Mouse (Mus musculus): Measurements from ENCODE around the gene Itprid2. TPM values are rescaled to one million over a fixed set of nuclear protein-coding genes. Genes with fewer than 3 reads are reported as not detected.

Itprid2 gene
- total and polyA plus RNA-seq, 3 experiments, result 12.5 to 62.8 (median 40.6) TPM

GRCm38 (mm10) chr2:79618614-79619568 is 16.3 kb upstream of the Itprid2 start:
- Histone ChIP-seq H3K4me1 (ENCODE audit: insufficient read depth, low read depth, low read length) (peaks cover 16% of the 10 kb centered on the region), H3K9me3 (replicated peaks) (no peaks in the 10 kb centered on the region), H3K27me3 (ENCODE audit: insufficient read depth, low read length) (no peaks in the 10 kb centered on the region), H3K4me3 (ENCODE audit: low read depth, low read length) (no peak overlapping the region), H3K36me3 (replicated peaks) (no peaks in the 10 kb centered on the region)
- DNase-seq (ENCODE audit: low spot score) (no peak), ATAC-seq (ENCODE audit: extremely low read depth, insufficient number of reproducible peaks, low FRiP score, poor library complexity, severe bottlenecking) (peak; percentile 69)
- TF ChIP-seq POLR2AphosphoS5 (IDR thresholded peaks at IDR 0.05; ENCODE audit: insufficient replicate concordance, low read depth, low read length), result no peak
- no peak for TF ChIP-seq CTCF (IDR thresholded peaks at IDR 0.05; ENCODE audit: low read depth, low read length)
- TF ChIP-seq GATA1 (IDR thresholded peaks at IDR 0.05; ENCODE audit: borderline replicate concordance, low read length), result no peak
- no peak for TF ChIP-seq GATA2 (IDR thresholded peaks at IDR 0.05; ENCODE audit: borderline replicate concordance, low read depth, low read length)
- TF ChIP-seq TAL1 (conservative IDR thresholded peaks at IDR 0.05; ENCODE audit: low read depth, low read length), result no peak

GRCm38 (mm10) chr2:79623256-79623655 is 11.9 kb upstream of the Itprid2 start:
- H3K9me3 ChIP-seq (replicated peaks), result no peaks in the 10 kb centered on the region
- no peaks in the 10 kb centered on the region for H3K27me3 ChIP-seq (ENCODE audit: insufficient read depth, low read length)
- no peaks in the 10 kb centered on the region for H3K36me3 ChIP-seq (replicated peaks)
- ATAC-seq (ENCODE audit: extremely low read depth, insufficient number of reproducible peaks, low FRiP score, poor library complexity, severe bottlenecking) (no peak), DNase-seq (ENCODE audit: low spot score) (no peak)
- no peak overlapping the region for H3K4me3 ChIP-seq (ENCODE audit: low read depth, low read length)
- peaks cover 18% of the 10 kb centered on the region for H3K4me1 ChIP-seq (ENCODE audit: insufficient read depth, low read depth, low read length)
- TF ChIP-seq CTCF (IDR thresholded peaks at IDR 0.05; ENCODE audit: low read depth, low read length) (no peak), GATA2 (IDR thresholded peaks at IDR 0.05; ENCODE audit: borderline replicate concordance, low read depth, low read length) (no peak), TAL1 (conservative IDR thresholded peaks at IDR 0.05; ENCODE audit: low read depth, low read length) (no peak), GATA1 (IDR thresholded peaks at IDR 0.05; ENCODE audit: borderline replicate concordance, low read length) (no peak), POLR2AphosphoS5 (IDR thresholded peaks at IDR 0.05; ENCODE audit: insufficient replicate concordance, low read depth, low read length) (no peak)

DNA sequence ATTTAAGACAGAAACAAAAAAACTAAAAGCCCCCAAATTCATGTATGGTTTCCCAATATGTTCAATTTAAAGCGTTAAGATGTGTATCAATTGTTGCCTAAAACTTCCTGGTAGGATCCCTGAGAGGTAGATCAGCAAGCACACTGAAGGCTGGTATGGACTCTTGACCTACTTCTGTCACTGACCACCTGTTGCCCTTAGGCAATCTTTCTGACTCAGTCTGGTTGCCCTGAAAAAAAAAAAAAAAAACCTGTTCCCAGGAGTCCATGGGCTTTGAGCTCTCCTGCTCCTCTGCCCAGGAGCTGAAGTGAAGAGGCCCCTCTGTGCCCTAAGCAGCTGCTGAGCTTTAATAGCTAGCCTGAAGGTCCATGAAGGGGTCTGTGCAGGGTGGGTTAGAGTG is 7.5 kb upstream of the Itprid2 start:
- no peak for ATAC-seq (ENCODE audit: extremely low read depth, insufficient number of reproducible peaks, low FRiP score, poor library complexity, severe bottlenecking)
- TF ChIP-seq GATA1 (IDR thresholded peaks at IDR 0.05; ENCODE audit: borderline replicate concordance, low read length) (no peak), CTCF (IDR thresholded peaks at IDR 0.05; ENCODE audit: low read depth, low read length) (no peak), GATA2 (IDR thresholded peaks at IDR 0.05; ENCODE audit: borderline replicate concordance, low read depth, low read length) (no peak)
- Histone ChIP-seq H3K36me3 (replicated peaks) (no peaks in the 10 kb centered on the region), H3K27me3 (ENCODE audit: insufficient read depth, low read length) (0 out of 2 replicates have a peak, but pooled peaks cover 4% of the 10 kb centered on the region), H3K4me3 (ENCODE audit: low read depth, low read length) (no peak overlapping the region), H3K4me1 (ENCODE audit: insufficient read depth, low read depth, low read length) (peaks cover 8% of the 10 kb centered on the region), H3K9me3 (replicated peaks) (no peaks in the 10 kb centered on the region)
- DNase-seq (ENCODE audit: low spot score), result no peak

- Histone ChIP-seq H3K4me1 (ENCODE audit: insufficient read depth, low read depth, low read length) (peaks cover 6% of the 10 kb centered on the region), H3K36me3 (replicated peaks) (no peaks in the 10 kb centered on the region), H3K4me3 (ENCODE audit: low read depth, low read length) (no peak overlapping the region), H3K27me3 (ENCODE audit: insufficient read depth, low read length) (0 out of 2 replicates have a peak, but pooled peaks cover 4% of the 10 kb centered on the region), H3K9me3 (replicated peaks) (no peaks in the 10 kb centered on the region)
- ATAC-seq (ENCODE audit: extremely low read depth, insufficient number of reproducible peaks, low FRiP score, poor library complexity, severe bottlenecking), result no peak
- DNase-seq (ENCODE audit: low spot score), result no peak
- TF ChIP-seq TAL1 (conservative IDR thresholded peaks at IDR 0.05; ENCODE audit: low read depth, low read length), result no peak
Observed at GRCm38 (mm10) chr2:79630231-79630630, 4.9 kb upstream of the Itprid2 start.

- Histone ChIP-seq H3K9me3 (replicated peaks) (no peaks in the 10 kb centered on the region), H3K4me3 (ENCODE audit: low read depth, low read length) (peak overlapping the region; percentile 98), H3K4me1 (ENCODE audit: insufficient read depth, low read depth, low read length) (peaks cover 21% of the 10 kb centered on the region), H3K27me3 (ENCODE audit: insufficient read depth, low read length) (no peaks in the 10 kb centered on the region), H3K36me3 (replicated peaks) (peaks cover 26% of the 10 kb centered on the region)
- TF ChIP-seq POLR2AphosphoS5 (IDR thresholded peaks at IDR 0.05; ENCODE audit: insufficient replicate concordance, low read depth, low read length), result no peak
- no peak for TF ChIP-seq TAL1 (conservative IDR thresholded peaks at IDR 0.05; ENCODE audit: low read depth, low read length)
- TF ChIP-seq CTCF (IDR thresholded peaks at IDR 0.05; ENCODE audit: low read depth, low read length), result no peak
- no peak for TF ChIP-seq GATA1 (IDR thresholded peaks at IDR 0.05; ENCODE audit: borderline replicate concordance, low read length)
- no peak for TF ChIP-seq GATA2 (IDR thresholded peaks at IDR 0.05; ENCODE audit: borderline replicate concordance, low read depth, low read length)
- DNase-seq (ENCODE audit: low spot score), result peak; percentile 50
- peak; percentile 56 for ATAC-seq (ENCODE audit: extremely low read depth, insufficient number of reproducible peaks, low FRiP score, poor library complexity, severe bottlenecking)
Observed at GRCm38 (mm10) chr2:79635426-79636291, 507 bp downstream of the Itprid2 start.

GRCm38 (mm10) chr2:79638924-79639323 is 3.8 kb downstream of the Itprid2 start:
- Histone ChIP-seq H3K27me3 (ENCODE audit: insufficient read depth, low read length) (no peaks in the 10 kb centered on the region), H3K4me3 (ENCODE audit: low read depth, low read length) (no peak overlapping the region), H3K4me1 (ENCODE audit: insufficient read depth, low read depth, low read length) (peaks cover 21% of the 10 kb centered on the region), H3K9me3 (replicated peaks) (no peaks in the 10 kb centered on the region), H3K36me3 (replicated peaks) (peaks cover 50% of the 10 kb centered on the region)
- ATAC-seq (ENCODE audit: extremely low read depth, insufficient number of reproducible peaks, low FRiP score, poor library complexity, severe bottlenecking) (no peak), DNase-seq (ENCODE audit: low spot score) (no peak)
- TF ChIP-seq POLR2AphosphoS5 (IDR thresholded peaks at IDR 0.05; ENCODE audit: insufficient replicate concordance, low read depth, low read length) (no peak), GATA1 (IDR thresholded peaks at IDR 0.05; ENCODE audit: borderline replicate concordance, low read length) (no peak), CTCF (IDR thresholded peaks at IDR 0.05; ENCODE audit: low read depth, low read length) (no peak), GATA2 (IDR thresholded peaks at IDR 0.05; ENCODE audit: borderline replicate concordance, low read depth, low read length) (no peak), TAL1 (conservative IDR thresholded peaks at IDR 0.05; ENCODE audit: low read depth, low read length) (no peak)
